Mouse (Mus musculus) G1E (cell line): ENCODE measurements around the gene Morn5.

Experiments used
- CTCF ChIP-seq: IDR thresholded peaks from 2 replicates; pipeline ENCODE4 v1.5.1; 2012; ENCODE audit warnings: low read depth, low read length, inconsistent platforms, mixed read lengths
- GATA1 ChIP-seq: IDR thresholded peaks from 2 replicates; pipeline ENCODE4 v1.6.1; 2012; ENCODE audit warnings: borderline replicate concordance, low read length, inconsistent platforms, mixed read lengths
- TAL1 ChIP-seq: conservative IDR thresholded peaks from 2 replicates; pipeline ENCODE4 v1.6.1; 2012; ENCODE audit warnings: low read depth, low read length, inconsistent platforms, mixed read lengths

GRCm38 (mm10) chr2:36085041-36085440 lies 35.8 kb downstream of the Morn5 start:
- TF ChIP-seq CTCF, result no peak
- no peak for TF ChIP-seq GATA1
- TF ChIP-seq TAL1, result no peak
